Mouse (Mus musculus) heart, postnatal 4 days (tissue): ENCODE measurements around the gene Arl2. TPM values are rescaled to one million over a fixed set of nuclear protein-coding genes. Genes with fewer than 3 reads are reported as not detected.
"Not testable (repeated sequence)": the region's sequence is repeated elsewhere in the genome, so short reads cannot be mapped to it uniquely, and the experiment has no call there.

Experiments used
- DNase-seq: peaks from one replicate; pipeline ENCODE4 v3.0.0; 2021
- total RNA-seq, 2 experiments: library from RNA; stranded (reverse); gene quantifications; 2 replicates each; pipeline ENCODE4 v1.2.3; 2021

The Arl2 gene
- 10 to 100 TPM; 62.3 to 62.8 TPM for total RNA-seq

DNA sequence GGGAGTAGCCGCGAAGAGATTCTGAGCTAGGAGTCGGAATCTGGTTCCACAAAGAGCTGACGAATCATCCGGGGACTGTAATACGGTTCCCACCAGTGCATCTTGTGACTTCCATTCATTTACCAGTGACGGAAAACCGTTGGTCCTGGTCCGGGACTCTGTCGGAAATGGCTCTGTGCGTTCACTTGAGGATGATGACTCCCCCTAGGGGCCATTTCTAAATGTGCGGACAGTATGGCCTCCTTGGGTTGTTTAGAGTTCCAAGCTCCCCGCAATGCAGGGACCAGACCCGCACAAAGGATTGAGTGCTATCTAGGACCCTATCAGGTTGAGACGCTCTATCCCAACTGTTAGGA, at the start of gene Arl2:
Gene Arl2 (minus strand): TSS at position 155 of the 356 bp plus-strand sequence.
- DNase-seq = peak; percentile 84

DNA sequence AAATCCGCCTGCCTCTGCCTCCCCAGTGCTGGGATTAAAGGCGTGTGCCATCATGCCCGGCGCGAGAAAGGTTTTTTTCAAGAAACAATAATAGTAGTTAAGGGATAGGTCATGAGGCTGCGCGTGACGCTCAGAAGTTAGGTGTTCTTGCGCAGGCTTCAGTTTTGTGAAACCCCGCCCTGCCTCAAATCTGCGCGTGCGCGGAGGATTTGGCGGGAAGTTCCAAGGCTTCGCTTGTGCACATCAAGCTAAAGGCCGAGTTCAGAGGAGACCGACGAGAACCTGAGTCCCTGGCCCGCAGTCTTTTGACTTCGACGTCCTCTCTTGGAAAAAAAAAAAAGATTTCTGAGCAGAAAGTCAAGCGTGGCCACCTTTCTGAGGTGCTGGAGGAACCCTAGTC, 42.8 kb upstream of the Arl2 start, which contains the start of gene Majin:
Gene Majin (plus strand): TSS at position 258 of the 400 bp plus-strand sequence.
- DNase-seq = no peak

DNA sequence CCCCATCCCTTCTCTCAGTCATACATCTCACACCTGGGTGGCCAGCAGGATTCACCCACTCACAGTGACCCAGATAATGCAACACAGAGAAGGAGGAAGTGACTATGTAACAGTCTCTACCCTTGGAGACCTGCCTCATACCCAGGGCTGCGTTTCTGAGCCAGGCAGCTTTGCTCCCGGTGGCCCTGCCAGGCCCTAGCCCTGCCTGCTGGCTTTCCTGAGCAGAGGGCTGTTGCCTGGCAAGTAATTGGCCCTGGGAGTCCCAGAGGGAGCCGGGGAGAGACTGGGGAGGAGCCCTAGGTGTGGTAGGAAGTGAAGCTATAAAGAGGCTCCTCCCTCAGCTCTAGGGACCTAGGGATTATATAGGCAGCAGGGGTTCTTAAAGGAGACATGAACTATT, 41.2 kb upstream of the Arl2 start:
- no peak for DNase-seq

DNA sequence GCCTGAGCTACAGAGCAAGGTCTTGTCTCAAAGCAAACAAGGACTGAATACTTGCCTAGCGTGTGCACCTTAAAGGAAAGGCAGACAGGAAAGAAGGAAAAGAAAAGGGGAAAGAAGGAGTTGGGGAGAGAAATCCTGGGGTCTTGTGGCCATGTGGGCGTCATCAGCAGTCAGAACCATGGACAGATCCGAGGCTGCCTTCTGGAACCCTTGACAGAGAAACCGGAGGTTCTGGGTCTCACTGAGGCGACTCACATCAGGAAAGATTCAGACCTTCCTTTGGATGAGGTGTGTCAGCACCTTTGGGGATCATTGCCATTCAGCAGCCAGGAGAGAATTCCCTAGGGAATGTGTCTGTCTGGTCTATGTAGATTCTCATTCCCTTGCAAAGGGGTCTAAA, 40.3 kb upstream of the Arl2 start:
- DNase-seq = no peak

DNA sequence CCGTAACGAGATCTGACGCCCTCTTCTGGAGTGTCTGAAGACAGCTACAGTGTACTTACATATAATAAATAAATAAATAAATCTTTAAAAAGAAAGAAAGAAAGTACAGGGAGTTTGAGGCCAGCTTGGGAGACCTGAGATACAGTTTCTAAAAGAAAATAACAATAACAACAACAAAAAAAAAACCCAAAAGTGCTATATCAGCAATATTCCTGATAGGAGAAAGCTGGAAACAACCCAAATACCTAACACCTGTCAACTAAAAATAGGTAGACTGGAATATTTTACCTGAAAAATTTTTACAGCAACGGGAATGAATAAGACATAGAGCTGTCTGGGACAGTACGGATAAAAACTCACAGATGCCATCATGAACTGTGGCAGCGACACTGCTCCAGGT, 37.4 kb upstream of the Arl2 start:
- DNase-seq = no peak

DNA sequence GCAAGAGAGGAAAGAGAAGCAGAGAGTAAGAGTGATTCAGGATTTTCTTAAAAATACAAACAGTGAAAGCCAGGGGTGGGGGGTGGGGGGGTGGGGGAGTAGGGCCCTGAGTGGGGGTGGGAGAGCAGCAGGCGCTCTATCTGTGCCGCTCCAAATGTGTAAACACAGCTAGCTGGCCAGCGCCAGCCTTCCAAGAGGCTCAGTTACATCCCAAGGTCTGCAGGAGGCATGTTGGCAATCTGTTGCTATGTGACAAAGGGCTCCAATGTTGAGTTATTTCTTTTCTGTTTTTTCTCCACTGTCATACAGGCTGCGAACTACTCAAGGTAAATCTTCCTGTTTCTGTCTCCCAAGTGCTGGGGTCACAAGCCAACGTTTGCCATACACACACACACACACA, 33.4 kb upstream of the Arl2 start:
- DNase-seq = no peak

DNA sequence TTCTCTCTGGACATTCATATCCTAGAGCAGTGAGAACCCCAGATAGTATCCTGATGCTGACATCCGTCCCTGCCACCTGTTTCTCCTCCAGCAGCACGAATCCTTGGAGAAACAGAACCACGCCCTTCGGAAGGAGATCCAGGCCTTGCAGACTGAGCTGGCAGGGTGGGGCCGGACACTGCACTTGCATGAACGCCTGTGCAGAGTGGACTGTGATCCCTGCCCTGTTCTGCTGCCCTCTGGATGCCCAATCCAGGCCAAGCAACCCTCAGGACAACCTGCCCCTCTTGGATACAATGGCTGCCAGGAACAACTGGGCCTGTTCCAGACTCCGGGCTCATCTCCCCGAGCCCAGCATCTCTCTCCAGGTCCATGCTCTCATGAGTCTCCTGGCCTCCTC, 29.9 kb upstream of the Arl2 start:
- no peak for DNase-seq

DNA sequence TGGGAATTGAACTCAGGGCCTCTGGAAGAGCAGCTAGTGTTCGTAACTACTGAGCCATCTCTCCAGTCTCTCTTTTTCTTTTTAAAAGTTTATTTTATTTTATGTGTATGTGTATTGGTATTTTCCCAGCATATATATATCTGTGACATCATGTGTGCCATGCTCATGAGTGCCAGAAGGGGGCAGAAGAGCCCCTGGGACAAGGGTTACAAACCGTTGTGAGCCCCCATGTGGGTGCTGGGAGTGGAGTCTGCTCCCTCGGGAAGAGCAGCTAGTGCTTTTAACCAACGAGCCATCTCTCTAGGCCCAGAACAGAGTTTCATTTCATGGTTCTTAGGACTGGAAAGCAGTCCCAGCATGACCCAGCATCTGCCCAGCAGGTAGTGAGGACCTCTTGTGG, 25.4 kb upstream of the Arl2 start:
- DNase-seq = no peak

DNA sequence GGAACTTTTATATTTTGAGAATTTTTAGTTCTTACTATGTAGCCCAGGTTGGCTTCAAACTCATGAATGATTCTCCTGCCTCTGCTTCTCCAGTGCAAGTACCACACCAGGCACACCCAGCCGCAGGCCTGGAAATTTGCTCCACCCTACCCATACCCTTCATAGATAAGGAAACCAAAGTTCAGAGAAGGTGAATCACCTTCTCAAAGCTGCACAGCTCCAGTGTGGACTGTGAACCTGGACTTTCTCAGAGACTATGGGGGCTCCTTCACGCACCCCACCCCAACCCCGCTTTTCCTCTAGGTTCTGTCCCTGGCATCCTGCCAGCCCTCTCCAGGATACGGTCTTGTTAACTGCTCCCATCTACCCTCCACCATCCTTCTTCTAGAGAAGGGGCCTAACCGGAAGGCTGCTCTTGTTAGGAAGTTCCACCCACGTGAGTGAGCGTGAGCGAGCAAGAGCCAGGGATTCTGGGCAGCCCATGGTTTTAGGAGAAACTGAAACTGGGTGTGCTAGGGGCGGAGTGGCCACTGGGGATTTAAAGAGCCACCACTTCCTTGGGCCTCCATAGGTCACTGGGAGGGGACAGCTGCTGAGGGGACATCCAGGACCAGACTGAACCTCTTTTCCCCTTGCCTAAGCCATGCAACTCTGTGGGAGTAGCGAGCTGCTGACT, 22.7 kb upstream of the Arl2 start:
- DNase-seq = peak; percentile 31

DNA sequence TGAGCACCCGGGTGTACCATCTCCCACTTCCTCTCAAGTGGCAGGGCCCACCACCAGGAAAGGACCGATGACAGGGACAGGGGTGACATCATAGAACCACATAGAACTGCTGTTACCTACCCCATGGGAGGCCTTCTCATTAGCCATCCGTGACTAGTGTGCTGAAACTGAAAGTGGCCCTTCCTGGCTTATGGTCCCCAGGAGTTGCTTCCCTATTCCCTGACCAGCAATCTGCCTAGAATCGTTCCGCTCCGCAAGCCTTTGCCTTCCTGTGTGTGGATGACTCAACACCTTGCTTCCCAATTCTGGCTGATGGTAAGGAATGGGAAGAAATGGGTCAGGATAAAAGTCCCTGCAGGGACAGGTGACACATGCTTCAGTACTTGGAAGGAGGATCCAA, 15.9 kb upstream of the Arl2 start:
- no peak for DNase-seq

DNA sequence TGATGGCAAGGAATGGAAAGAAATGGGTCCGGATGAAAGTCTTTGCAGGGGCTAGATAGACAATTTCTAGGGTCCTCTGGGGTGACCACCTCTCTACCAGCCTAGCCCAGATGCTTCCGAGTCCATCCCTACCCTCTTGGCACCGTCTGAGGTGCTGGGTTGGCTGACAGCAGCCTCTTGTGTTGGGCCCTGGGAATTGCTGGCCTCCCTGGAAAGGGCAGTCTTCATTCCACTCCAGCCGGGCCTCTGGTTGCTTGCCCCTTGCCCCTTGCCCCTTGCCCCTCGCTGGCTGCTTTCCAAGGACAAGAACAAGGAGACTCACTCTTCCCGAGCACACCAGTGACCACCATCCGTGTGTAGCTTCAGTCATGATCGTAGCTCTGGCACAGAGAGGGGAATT, 15.0 kb upstream of the Arl2 start:
- DNase-seq = no peak

DNA sequence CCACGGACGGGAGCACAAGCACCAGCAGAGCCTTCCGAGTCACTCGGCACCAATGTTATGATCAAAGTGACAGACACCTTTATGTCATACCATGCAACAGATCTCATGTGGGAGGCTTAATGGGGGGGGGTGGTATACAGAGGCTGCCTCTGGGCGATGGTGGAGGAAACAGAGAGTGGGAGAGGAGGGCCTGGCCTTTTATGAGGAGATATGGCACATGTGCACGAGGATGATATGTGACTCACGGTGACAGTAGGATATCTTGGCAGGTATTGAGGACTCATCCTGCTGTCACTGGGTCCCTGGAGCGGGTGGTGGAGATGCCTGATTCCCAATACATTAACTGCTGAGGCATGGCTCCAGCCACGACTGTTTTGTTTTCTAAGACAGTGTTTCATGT, 13.8 kb upstream of the Arl2 start:
- DNase-seq = no peak

DNA sequence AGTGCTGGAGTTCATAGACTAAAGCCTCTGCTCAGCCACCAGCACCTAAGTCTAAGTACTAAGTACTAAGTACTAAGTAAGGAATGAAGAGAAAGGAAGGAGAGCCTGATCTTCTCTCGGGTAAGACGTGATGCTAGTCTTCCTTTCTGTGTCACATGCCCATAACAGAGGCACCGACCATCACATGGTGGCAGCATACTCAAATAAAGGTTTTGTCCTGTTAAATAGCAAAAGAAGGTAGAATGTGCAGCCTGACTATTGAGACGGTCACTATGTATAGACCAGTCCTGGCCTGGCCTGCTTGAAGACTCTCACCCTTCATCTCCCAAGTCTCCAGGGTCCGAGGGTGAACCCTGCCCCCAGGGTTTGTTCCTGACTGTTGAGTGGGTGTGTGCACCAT, 3.5 kb upstream of the Arl2 start:
- no peak for DNase-seq

DNA sequence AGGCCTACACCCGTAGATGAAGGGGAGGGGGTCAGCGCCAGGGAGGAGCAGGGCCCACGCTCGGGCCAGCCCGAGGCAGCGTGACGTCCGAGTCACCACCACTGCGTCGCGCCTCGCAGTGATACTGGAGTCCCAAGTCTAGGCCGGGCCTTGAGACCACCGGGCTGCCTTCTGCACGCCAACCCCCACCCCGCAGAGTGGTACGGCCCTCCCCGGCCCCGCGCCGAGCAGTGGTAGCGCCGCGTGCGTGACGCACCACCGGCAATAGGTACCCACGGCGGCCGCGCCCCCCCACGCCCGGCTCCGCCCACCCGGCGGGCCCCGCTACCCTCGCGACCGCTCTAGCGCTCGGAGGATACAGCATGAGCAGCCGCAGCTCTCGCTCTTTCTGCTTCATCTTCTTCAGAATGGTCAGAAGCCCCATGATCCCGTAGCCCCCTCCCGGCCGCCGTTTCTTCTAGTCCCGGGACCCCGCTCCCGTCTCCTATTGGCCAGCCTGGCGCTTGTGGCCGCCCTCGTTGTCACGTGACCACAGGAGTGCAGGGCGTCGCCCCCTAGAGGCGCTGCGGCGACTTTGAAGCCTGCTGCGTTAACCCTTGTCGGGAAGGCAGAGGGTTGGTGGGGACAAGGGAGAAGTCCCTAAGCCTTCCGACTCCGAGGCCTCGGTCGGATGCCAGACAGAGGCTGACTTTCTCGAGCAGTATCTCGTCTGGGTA, 512 bp downstream of the Arl2 start, which contains the start of gene Batf2:
Gene Batf2 (plus strand): TSS at position 306 of the 716 bp plus-strand sequence.
- peak; percentile 94 for DNase-seq

DNA sequence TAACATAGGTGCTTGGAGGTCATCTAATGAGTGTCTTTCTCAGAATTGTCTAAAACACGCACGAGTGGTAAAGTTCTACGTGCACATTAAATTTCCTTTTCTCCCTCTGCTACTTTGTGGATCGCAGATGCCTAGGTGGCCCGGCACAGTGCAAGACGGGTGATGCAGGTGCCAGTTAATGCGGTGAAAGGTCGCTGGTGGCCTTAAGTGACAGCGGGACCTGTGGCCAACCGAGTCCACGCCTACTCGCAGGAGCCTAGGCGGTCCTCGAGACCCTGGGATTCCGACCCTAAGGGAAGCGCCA, 1.0 kb downstream of the Arl2 start:
- DNase-seq = no peak

DNA sequence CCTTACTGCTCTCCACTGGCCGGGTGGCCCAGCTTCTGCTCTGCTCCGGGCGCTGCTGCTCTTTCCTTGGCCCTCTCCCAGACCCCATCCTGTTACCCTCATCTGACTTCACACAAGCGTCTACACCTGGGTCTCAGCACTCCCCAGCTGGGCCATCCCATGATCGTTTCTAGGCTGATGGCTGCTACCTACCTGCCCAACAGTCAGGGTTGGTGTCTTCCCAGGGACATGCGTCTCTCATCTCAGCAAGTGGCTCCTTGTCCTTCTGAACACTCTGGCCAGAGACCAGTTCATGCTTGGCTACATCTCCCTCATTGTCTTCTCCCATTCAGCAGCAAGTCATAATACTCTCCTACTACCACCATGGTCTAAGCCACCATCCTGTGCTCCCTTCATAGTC, 1.6 kb downstream of the Arl2 start:
- DNase-seq = no peak

DNA sequence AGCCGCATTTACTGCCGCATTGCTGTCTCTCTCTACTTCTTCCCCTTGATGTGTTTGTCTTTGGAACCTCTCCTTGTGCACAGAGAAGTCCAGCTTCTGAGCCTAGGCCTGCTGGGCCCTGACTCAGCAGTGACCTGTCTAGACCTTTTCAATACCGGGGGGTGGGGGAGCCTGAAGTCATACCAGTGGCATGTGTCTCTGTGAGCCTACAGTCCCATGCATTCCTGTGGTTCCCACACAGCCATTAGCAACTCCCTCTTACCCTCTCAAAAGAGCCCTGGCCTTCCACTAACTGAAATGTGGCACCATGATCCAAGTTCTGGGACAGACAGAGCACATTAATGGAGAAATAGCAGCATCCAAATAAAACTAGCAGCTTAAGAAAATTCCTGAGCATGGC, 5.0 kb downstream of the Arl2 start:
- DNase-seq = no peak

DNA sequence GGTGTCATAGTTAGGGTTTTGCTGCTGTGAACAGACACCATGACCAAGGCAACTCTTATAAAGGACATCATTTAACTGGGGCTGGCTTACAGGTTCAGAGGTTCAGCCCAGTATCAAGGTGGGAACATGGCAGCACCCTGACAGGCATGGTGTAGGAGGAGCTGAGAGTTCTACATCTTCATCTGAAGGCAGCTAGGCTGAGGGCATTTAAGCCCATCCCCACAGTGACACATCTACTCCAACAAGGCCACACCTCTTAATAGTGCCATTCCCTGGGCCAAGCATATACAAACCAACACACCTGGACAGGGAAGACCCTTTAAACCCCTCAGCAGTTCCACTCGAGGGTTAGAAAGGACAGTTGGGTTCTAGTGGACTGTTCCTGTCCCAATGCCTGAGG, 8.2 kb downstream of the Arl2 start:
- DNase-seq = not testable (repeated sequence)

DNA sequence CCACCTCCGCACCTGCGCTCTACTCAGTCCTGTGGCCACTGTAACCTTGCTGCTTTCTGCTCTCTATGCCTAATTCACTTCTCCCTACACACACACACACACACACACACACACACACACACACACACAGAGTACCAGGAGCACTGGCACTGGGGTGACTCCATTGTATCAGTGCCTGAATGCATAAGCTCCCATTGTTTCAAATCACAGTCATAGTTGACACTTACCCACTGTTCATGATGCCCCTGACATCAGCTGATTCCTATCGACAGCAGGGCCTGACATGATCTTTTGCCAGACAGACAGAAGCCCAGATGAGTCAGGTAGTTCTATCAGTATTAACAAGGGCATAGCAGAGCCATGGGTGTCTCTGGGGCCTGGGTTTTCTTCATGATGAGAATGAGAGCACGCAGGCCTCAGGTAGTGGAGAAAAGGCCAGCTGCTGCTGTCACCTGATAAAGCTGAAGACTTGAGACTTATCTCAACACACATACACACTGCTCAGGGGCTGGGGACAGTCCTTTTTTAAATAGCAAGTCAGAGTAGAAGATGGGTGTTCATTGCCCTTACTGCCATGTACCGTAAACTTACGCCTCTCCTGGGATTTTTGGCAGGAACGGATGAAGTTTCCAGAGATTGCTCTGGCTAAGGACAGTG, 9.0 kb downstream of the Arl2 start:
- no peak for DNase-seq

DNA sequence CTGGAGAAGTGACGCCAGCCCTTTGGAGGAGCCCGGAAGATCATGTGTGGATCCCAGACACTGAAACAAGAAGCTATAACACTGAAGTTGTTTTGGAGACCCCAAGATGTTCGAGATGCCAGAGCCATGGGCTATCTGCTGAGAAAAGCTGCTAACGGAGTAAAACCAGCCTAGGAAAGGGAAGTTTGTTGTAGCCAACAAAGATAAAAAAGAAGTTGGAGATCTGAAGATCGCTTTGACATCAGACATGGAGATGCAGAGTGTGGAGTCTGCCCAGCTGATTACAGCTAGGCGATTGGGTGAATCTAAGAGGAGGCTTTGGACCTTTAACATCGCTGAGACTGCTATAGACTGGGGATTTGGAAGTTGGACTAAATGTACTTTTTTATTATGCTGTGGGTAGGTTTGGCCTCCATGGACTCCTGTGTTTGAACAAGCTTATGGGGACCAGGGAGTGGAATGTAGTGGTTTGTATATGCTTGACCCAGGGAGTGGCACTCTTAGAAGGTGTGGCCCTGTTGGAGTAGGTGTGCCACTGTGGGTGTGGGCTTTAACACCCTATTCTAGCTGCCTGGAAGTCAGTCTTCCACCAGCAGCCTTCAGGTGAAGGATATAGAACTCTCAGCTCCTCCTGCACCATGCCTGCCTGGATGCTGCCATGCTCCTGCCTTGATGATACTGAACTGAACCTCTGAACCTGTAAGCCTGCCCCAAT, 10.8 kb downstream of the Arl2 start:
- DNase-seq = not testable (repeated sequence)

DNA sequence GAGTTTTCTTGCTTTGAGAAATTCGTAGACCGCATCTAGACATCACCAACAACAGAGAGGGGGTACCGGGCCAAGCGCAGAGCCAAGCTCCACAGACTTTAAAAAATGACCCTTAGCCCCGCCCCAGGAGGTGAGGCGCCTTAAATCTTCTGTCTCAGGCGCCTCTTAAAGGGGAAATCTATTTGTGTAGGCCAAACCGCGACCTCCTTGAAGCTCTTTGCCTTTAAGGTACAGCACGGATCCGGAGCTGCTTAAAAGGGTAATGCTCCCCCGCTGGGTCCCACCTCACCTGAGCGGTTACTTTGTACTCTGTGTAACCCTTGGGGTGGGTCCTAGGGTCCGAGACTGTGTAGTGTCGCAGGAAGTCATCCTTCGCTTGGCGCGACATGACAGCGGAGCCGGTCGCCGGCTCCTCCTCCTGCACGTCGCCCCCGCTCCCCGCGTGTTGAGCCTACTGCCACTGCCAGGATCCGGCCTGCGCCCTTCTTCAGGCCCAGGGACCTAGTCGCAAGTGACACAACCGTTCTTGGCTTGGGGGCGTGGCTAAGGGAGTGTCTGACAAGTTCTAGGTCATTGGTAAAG, 13.5 kb downstream of the Arl2 start, which contains the start of gene Snx15:
Gene Snx15 (minus strand): TSS at position 545 of the 582 bp plus-strand sequence.
- DNase-seq = peak; percentile 95

DNA sequence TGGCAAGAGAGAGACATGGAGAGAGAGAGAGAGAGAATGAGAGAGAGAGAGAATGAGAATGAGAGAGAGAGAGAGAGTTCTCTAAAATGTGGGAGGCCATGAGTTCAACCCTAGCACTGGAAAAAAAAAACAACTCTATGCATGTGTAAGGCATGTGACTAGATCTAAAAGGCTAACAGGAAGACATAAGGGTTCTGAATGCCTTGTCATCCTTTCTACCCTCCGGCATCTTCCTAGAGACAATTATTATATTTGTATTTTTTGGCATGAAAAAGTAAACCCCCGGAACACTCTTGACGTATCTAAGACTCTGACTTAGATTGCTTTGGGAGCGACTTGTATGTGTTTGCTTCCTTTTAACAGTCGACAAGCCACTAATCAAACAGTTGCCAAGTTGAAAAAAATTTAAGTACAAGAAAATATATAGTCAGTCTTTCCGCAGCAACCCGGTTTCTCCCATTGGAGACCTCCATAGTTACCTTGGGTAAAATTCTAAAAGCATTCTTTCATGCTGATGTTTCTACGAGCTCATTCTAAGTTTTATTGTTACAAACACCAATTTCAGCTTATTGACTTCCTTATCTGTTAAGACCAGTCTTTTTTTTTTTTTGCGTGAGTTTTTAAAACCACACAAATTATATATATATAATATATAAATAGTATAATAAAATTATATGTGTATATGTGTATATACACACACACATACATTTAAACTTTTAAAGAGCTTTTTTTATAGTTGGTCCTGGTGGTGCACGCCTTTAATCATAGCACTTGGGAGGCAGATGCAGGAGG, 14.4 kb downstream of the Arl2 start:
- DNase-seq = no peak
